Mouse (Mus musculus) kidney, postnatal 0 days (tissue): ENCODE measurements at regions not wholly inside any gene's neighbourhood (a gene's known extent, or its start where the extent isn't known, plus 50 kb on each side); places are given as distances from the start of the nearest gene placed in this dataset.

ENCODE experiments used
- ATAC-seq: fragments of 200-750 bp; cut with Nextera tagmentation; replicated peaks from 2 replicates; pipeline ENCODE4 v1.8.0; 2017; ENCODE audit warnings: low read depth, moderate number of reproducible peaks, moderate TSS enrichment, moderate library complexity; ENCODE audit not compliant: low FRiP score
- DNase-seq: peaks from one replicate; pipeline ENCODE4 v3.0.0-alpha.2; 2016; ENCODE audit warnings: low spot score
- H3K27ac ChIP-seq: fragments of 300-500 bp; sonication (generic); 2 replicates; pipeline ENCODE4 v1.5.1; 2014; ENCODE audit warnings: mild to moderate bottlenecking
- H3K27me3 ChIP-seq: fragments of 300-500 bp; sonication (generic); 2 replicates; pipeline ENCODE4 v1.6.1; 2014; ENCODE audit warnings: low read length, mixed read lengths; ENCODE audit not compliant: insufficient read depth
- H3K36me3 ChIP-seq: fragments of 300-500 bp; sonication (generic); 2 replicates; pipeline ENCODE4 v1.6.1; 2014; ENCODE audit warnings: low read length, mixed read lengths; ENCODE audit not compliant: insufficient read depth
- H3K4me1 ChIP-seq: fragments of 300-500 bp; sonication (generic); replicated peaks from 2 replicates; pipeline ENCODE4 v1.6.1; 2014; ENCODE audit warnings: antibody characterized with exemption, low read length, mixed read lengths; ENCODE audit not compliant: insufficient read depth
- H3K4me2 ChIP-seq: fragments of 300-500 bp; sonication (generic); 2 replicates; pipeline ENCODE4 v1.6.1; 2014; ENCODE audit warnings: mild to moderate bottlenecking, low read length, moderate library complexity, mixed read lengths
- H3K4me3 ChIP-seq: fragments of 300-500 bp; sonication (generic); replicated peaks from 2 replicates; pipeline ENCODE4 v1.5.1; 2014; ENCODE audit warnings: low read depth, low read length
- H3K9ac ChIP-seq: fragments of 300-500 bp; sonication (generic); 2 replicates; pipeline ENCODE4 v1.6.1; 2014; ENCODE audit warnings: low read depth, low read length
- H3K9me3 ChIP-seq: fragments of 300-500 bp; sonication (generic); replicated peaks from 2 replicates; pipeline ENCODE4 v1.6.1; 2016; ENCODE audit warnings: low read length, inconsistent platforms, mixed read lengths
- CTCF ChIP-seq: IDR thresholded peaks from 2 replicates; pipeline ENCODE4 v1.5.1; 2016; ENCODE audit warnings: antibody characterized with exemption, low read depth, mild to moderate bottlenecking, moderate library complexity
- WGBS: fragments of 180-500 bp; shearing (Covaris S2); extraction: QIAGEN DNeasy Blood & Tissue Kit; methylation state at CpG from one replicate; pipeline ENCODE4 v1.1.7; 2014; 5-methylcytosine and 5-hydroxymethylcytosine counted together

DNA sequence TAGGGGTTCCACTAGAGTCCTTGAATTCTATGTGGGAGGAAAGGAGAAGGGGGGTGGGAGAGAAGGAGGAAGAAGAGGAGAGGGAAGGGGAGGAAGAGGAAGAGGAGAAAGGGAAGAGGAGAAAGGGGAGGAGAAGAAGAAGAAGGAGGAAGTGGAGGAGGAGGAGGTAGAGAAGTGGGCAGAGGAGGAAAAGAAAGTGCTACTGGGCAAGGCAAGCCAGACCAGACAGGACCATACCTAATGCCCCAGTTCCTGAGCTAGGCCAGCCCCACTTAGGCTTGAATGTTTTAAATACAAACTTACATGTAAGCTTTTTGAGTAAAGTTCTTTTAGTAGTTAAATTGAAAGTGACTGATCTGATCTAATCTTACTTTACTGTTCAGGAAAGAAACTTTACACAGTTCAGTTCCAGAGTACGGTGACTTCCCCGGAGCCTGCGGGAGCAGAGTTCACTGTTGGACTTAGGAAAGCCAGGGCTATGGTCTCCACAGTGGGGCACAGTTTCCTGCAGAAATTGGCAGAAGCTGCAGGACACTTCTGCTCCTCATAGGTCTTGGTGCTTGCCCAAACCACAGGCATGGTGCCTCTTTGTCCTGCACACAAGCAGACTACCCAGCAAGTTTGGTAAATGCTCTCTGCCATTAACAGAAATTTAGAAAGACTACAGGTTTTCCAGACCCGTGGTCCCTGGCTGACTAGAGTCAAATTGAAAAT, 131.9 kb upstream of the Fut8 start:
- Histone ChIP-seq H3K9ac (no peak overlapping the region), H3K9me3 (no peaks in the 10 kb centered on the region), H3K27me3 (no peaks in the 10 kb centered on the region), H3K36me3 (no peaks in the 10 kb centered on the region), H3K27ac (no peak overlapping the region), H3K4me3 (no peak overlapping the region), H3K4me1 (no peaks in the 10 kb centered on the region), H3K4me2 (no peak overlapping the region)
- no peak for ATAC-seq
- TF ChIP-seq CTCF = no peak
- no peak for DNase-seq
- 65% methylated on average over 4 of the region's 4 CpGs for WGBS

DNA sequence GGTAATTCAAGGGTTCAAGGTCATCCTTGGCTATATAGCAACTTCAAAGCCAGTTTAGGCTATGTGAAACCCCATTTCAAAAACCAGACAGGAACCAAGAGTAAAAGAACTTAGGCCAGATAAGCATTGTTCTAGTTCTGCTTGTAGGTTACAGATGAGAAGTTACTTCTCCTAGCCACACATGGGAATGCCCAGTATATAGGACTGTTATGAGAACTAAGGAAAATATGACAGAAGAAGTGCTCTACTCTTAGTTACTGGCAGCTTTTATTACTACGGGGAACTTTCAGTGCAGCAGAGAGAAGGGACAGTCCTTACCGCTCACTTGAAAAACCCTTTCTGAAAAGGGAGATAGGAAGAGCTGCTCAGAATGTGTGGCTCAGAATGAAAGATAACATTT, 137.4 kb upstream of the Fut8 start:
- Histone ChIP-seq H3K27me3 (no peaks in the 10 kb centered on the region), H3K9me3 (no peaks in the 10 kb centered on the region), H3K9ac (no peak overlapping the region), H3K36me3 (no peaks in the 10 kb centered on the region), H3K4me1 (no peaks in the 10 kb centered on the region), H3K4me3 (no peak overlapping the region), H3K4me2 (no peak overlapping the region), H3K27ac (no peak overlapping the region)
- 92% methylated on average over 2 of the region's 2 CpGs for WGBS
- TF ChIP-seq CTCF = no peak
- ATAC-seq = no peak
- no peak for DNase-seq

DNA sequence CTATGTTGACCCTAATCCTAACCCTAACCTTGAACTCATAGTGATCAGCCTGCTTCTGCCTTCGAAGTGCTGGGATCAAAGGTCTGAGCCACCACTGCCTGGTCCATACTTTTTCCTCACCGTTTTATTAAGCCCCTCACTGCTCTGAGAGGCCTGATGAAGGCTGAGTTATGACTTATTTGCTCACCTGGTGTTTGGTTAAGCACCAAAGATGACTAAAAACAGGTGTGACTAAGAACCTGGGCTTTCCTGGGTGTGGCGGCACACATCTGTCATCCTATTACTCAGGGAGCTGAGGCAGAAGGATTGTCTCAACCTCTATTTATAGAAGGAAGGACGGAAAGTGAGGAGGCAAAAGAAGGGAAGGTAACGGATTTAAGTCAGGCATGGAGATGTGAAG, 137.5 kb upstream of the Max start:
- no peaks in the 10 kb centered on the region for H3K36me3 ChIP-seq
- DNase-seq = no peak
- no peaks in the 10 kb centered on the region for H3K4me1 ChIP-seq
- H3K9ac ChIP-seq = no peak overlapping the region
- H3K27me3 ChIP-seq = no peaks in the 10 kb centered on the region
- no peak for TF ChIP-seq CTCF
- H3K4me2 ChIP-seq = no peak overlapping the region
- no peak for ATAC-seq
- no peaks in the 10 kb centered on the region for H3K9me3 ChIP-seq
- no peak overlapping the region for H3K27ac ChIP-seq
- H3K4me3 ChIP-seq = no peak overlapping the region
- WGBS = 80% methylated on average over 5 of the region's 5 CpGs

DNA sequence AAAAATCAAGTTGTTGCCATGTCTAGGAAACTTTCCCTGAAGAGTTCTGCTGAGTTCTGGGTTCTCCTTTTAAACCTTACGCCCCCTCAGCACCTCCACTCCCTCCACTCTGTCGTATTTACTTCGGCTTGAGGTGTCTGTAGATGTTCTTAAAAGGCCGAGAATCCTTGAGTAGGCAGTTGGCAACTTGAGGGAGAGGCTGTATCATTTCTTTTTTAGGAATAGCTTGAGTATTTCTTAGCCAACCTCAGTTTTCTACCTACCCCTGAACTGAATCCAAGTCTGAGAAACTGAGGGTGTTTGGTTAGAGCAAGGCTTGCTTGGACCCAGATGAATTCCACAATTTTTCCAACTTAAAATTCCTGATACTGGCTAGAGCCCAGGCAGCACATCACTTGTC, 136.8 kb upstream of the Max start:
- WGBS = 83% methylated on average over 4 of the region's 4 CpGs
- no peak for TF ChIP-seq CTCF
- Histone ChIP-seq H3K36me3 (no peaks in the 10 kb centered on the region), H3K9ac (no peak overlapping the region), H3K27ac (no peak overlapping the region), H3K4me3 (no peak overlapping the region), H3K4me1 (no peaks in the 10 kb centered on the region), H3K9me3 (no peaks in the 10 kb centered on the region), H3K4me2 (no peak overlapping the region), H3K27me3 (no peaks in the 10 kb centered on the region)
- ATAC-seq (no peak), DNase-seq (no peak)

DNA sequence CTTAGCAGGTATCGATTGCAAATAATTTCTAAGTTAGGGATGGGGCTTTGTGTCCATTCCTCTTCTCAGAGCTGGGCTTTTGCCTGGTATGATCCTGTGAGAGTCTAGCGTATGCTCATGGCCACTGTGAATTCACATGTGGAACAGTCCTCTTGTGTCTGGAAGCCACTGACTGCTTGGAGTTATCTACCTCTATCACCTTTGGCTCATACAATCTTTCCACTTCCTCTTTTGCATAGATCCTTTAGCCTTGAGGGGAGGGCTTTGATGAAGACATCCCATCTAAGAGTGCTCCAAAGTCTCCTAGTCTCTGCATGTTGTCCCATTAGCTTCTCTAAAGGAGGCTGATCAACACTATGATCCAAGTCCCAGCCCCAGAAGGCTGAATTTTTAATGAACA, 135.8 kb upstream of the Max start:
- H3K4me1 ChIP-seq = no peaks in the 10 kb centered on the region
- no peak overlapping the region for H3K27ac ChIP-seq
- TF ChIP-seq CTCF = no peak
- ATAC-seq (no peak), DNase-seq (no peak)
- WGBS = 98% methylated on average over 2 of the region's 2 CpGs
- no peaks in the 10 kb centered on the region for H3K36me3 ChIP-seq
- H3K9me3 ChIP-seq = no peaks in the 10 kb centered on the region
- no peak overlapping the region for H3K9ac ChIP-seq
- no peak overlapping the region for H3K4me3 ChIP-seq
- H3K4me2 ChIP-seq = no peak overlapping the region
- no peaks in the 10 kb centered on the region for H3K27me3 ChIP-seq

DNA sequence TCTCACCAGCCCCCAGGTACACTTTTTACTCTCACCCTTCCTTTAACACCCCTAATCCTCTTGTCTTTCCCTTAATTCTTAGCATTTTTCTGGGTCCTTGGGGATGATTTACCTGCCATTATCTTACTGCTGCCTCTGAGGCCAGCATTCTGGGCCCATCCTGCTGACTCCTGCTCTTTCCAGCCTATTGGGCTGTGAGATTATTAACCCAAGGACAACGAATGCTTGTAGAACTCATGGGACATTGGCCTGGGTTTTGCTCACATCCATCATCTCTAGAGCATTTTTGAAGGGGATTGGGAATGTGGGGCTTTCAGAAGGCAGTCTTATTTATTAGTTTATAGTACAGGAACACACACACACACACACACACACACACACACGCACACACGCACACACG, 134.5 kb upstream of the Max start:
- no peak for TF ChIP-seq CTCF
- H3K27me3 ChIP-seq = no peaks in the 10 kb centered on the region
- no peak overlapping the region for H3K4me2 ChIP-seq
- peak; percentile 17 for DNase-seq
- no peak overlapping the region for H3K4me3 ChIP-seq
- no peak for ATAC-seq
- H3K9me3 ChIP-seq = no peaks in the 10 kb centered on the region
- H3K4me1 ChIP-seq = no peaks in the 10 kb centered on the region
- no peaks in the 10 kb centered on the region for H3K36me3 ChIP-seq
- H3K9ac ChIP-seq = no peak overlapping the region
- H3K27ac ChIP-seq = no peak overlapping the region
- 82% methylated on average over 4 of the region's 4 CpGs for WGBS
